Mouse (Mus musculus) CH12.LX (cell line): ENCODE data around the gene Pfkfb2.

Source experiments
- CHD2 ChIP-seq: IDR thresholded peaks from 2 replicates; pipeline ENCODE4 v1.6.1; 2011; ENCODE audit warnings: low read length, improper control_type of control experiment
- CTCF ChIP-seq, 2 experiments: IDR thresholded peaks in 1 of 2; conservative IDR thresholded peaks in 1 of 2; 2 replicates each; pipeline ENCODE4 v1.5.1; 2011 to 2012; ENCODE audit warnings: low read depth in 2 of 2, low read length in 2 of 2, improper control_type of control experiment in 1 of 2, inconsistent platforms in 1 of 2, mild to moderate bottlenecking in 1 of 2, moderate library complexity in 1 of 2
- ETS1 ChIP-seq: conservative IDR thresholded peaks from 2 replicates; pipeline ENCODE4 v1.6.1; 2012; ENCODE audit warnings: low read depth, mild to moderate bottlenecking, inconsistent platforms, low read length, improper control_type of control experiment, moderate library complexity
- POLR2A ChIP-seq: IDR thresholded peaks from 2 replicates; pipeline ENCODE4 v1.6.1; 2011; ENCODE audit warnings: low read depth, mild to moderate bottlenecking, improper control_type of control experiment, low read length
- POLR2AphosphoS2 ChIP-seq: IDR thresholded peaks from 2 replicates; pipeline ENCODE4 v1.6.1; 2011; ENCODE audit warnings: low read depth, low read length, improper control_type of control experiment
- RCOR1 ChIP-seq: conservative IDR thresholded peaks from 2 replicates; pipeline ENCODE4 v1.6.1; 2012; ENCODE audit warnings: low read depth, mild to moderate bottlenecking, inconsistent platforms, low read length, improper control_type of control experiment

- TF ChIP-seq CTCF (conservative IDR thresholded peaks at IDR 0.05 in 1 of 2, IDR thresholded peaks at IDR 0.05 in 1 of 2; ENCODE audit: low read depth in 2 of 2, low read length in 2 of 2) (no peak), CHD2 (no peak), ETS1 (no peak), POLR2A (no peak), RCOR1 (no peak), POLR2AphosphoS2 (no peak)
Measured at GRCm38 (mm10) chr1:130775234-130775633, 46.2 kb upstream of the Pfkfb2 start.
